Mouse (Mus musculus): Measurements from ENCODE around the gene Kptn. TPM values are rescaled to one million over a fixed set of nuclear protein-coding genes. Genes with fewer than 3 reads are reported as not detected.
A peak's percentile ranks its signal among the peaks of the same experiment; 100 is the strongest.

Gene Kptn
- polyA plus RNA-seq, 1 experiment from 2014 or later, result 28.1 TPM

GRCm38 (mm10) chr7:16108886-16109542, 10.7 kb upstream of the Kptn start:
- H3K9ac ChIP-seq (ENCODE audit: low read length), result no peak overlapping the region
- no peak overlapping the region for H3K27ac ChIP-seq (ENCODE audit: low read depth)

GRCm38 (mm10) chr7:16110158-16110557, 9.5 kb upstream of the Kptn start:
- WGBS, result 92% methylated on average over 8 of the region's 8 CpGs
- Histone ChIP-seq H3K27ac (ENCODE audit: low read depth) (no peak overlapping the region), H3K36me3 (ENCODE audit: control insufficient read depth, insufficient read depth, low read length) (peaks cover 84% of the 10 kb centered on the region), H3K27me3 (replicated peaks; ENCODE audit: control insufficient read depth, insufficient read depth, low read length) (no peaks in the 10 kb centered on the region), H3K4me3 (ENCODE audit: low read depth, low read length) (no peak overlapping the region), H3K4me2 (ENCODE audit: low read length) (no peak overlapping the region), H3K9me3 (ENCODE audit: control insufficient read depth, low read length) (no peaks in the 10 kb centered on the region), H3K9ac (ENCODE audit: low read length) (no peak overlapping the region), H3K4me1 (replicated peaks; ENCODE audit: control insufficient read depth, insufficient read depth, low read length) (no peaks in the 10 kb centered on the region)
- DNase-seq (ENCODE audit: low spot score), result no peak
- ATAC-seq (replicated peaks; ENCODE audit: low FRiP score, low TSS enrichment, low read depth), result no peak

More at GRCm38 (mm10) chr7:16108886-16109542, 10.7 kb upstream of the Kptn start:
- H3K9me3 ChIP-seq (ENCODE audit: control insufficient read depth, low read length), result no peaks in the 10 kb centered on the region
- 93% methylated on average over 9 of the region's 9 CpGs for WGBS
- DNase-seq (ENCODE audit: low spot score) (no peak), ATAC-seq (replicated peaks; ENCODE audit: low FRiP score, low TSS enrichment, low read depth) (no peak)
- H3K27me3 ChIP-seq (replicated peaks; ENCODE audit: control insufficient read depth, insufficient read depth, low read length), result no peaks in the 10 kb centered on the region
- H3K4me3 ChIP-seq (ENCODE audit: low read depth, low read length), result no peak overlapping the region
- no peak overlapping the region for H3K4me2 ChIP-seq (ENCODE audit: low read length)
- no peaks in the 10 kb centered on the region for H3K4me1 ChIP-seq (replicated peaks; ENCODE audit: control insufficient read depth, insufficient read depth, low read length)
- peaks cover 84% of the 10 kb centered on the region for H3K36me3 ChIP-seq (ENCODE audit: control insufficient read depth, insufficient read depth, low read length)

- Histone ChIP-seq H3K4me2 (ENCODE audit: low read length) (no peak overlapping the region), H3K36me3 (ENCODE audit: control insufficient read depth, insufficient read depth, low read length) (peaks cover 95% of the 10 kb centered on the region), H3K4me3 (ENCODE audit: low read depth, low read length) (no peak overlapping the region), H3K4me1 (replicated peaks; ENCODE audit: control insufficient read depth, insufficient read depth, low read length) (no peaks in the 10 kb centered on the region), H3K9ac (ENCODE audit: low read length) (no peak overlapping the region), H3K27me3 (replicated peaks; ENCODE audit: control insufficient read depth, insufficient read depth, low read length) (no peaks in the 10 kb centered on the region), H3K9me3 (ENCODE audit: control insufficient read depth, low read length) (no peaks in the 10 kb centered on the region), H3K27ac (ENCODE audit: low read depth) (no peak overlapping the region)
- 86% methylated on average over 7 of the region's 7 CpGs for WGBS
- ATAC-seq (replicated peaks; ENCODE audit: low FRiP score, low TSS enrichment, low read depth) (no peak), DNase-seq (ENCODE audit: low spot score) (no peak)
Measured at GRCm38 (mm10) chr7:16111284-16112090, 8.2 kb upstream of the Kptn start.

GRCm38 (mm10) chr7:16116418-16116817, 3.3 kb upstream of the Kptn start:
- Histone ChIP-seq H3K4me2 (ENCODE audit: low read length) (no peak overlapping the region), H3K4me1 (replicated peaks; ENCODE audit: control insufficient read depth, insufficient read depth, low read length) (peaks cover 4% of the 10 kb centered on the region), H3K4me3 (ENCODE audit: low read depth, low read length) (no peak overlapping the region), H3K36me3 (ENCODE audit: control insufficient read depth, insufficient read depth, low read length) (peaks cover 66% of the 10 kb centered on the region), H3K9ac (ENCODE audit: low read length) (no peak overlapping the region), H3K27me3 (replicated peaks; ENCODE audit: control insufficient read depth, insufficient read depth, low read length) (no peaks in the 10 kb centered on the region), H3K27ac (ENCODE audit: low read depth) (no peak overlapping the region), H3K9me3 (ENCODE audit: control insufficient read depth, low read length) (no peaks in the 10 kb centered on the region)
- DNase-seq (ENCODE audit: low spot score) (no peak), ATAC-seq (replicated peaks; ENCODE audit: low FRiP score, low TSS enrichment, low read depth) (no peak)
- WGBS, result 93% methylated on average over 7 of the region's 7 CpGs

- Histone ChIP-seq H3K27ac (ENCODE audit: low read depth) (no peak overlapping the region), H3K4me2 (ENCODE audit: low read length) (no peak overlapping the region), H3K36me3 (ENCODE audit: control insufficient read depth, insufficient read depth, low read length) (peaks cover 59% of the 10 kb centered on the region), H3K27me3 (replicated peaks; ENCODE audit: control insufficient read depth, insufficient read depth, low read length) (no peaks in the 10 kb centered on the region), H3K9me3 (ENCODE audit: control insufficient read depth, low read length) (no peaks in the 10 kb centered on the region), H3K4me1 (replicated peaks; ENCODE audit: control insufficient read depth, insufficient read depth, low read length) (peaks cover 4% of the 10 kb centered on the region), H3K4me3 (ENCODE audit: low read depth, low read length) (no peak overlapping the region), H3K9ac (ENCODE audit: low read length) (no peak overlapping the region)
- ATAC-seq (replicated peaks; ENCODE audit: low FRiP score, low TSS enrichment, low read depth) (no peak), DNase-seq (ENCODE audit: low spot score) (no peak)
- WGBS, result 86% methylated on average over 3 of the region's 3 CpGs
Measured at GRCm38 (mm10) chr7:16117100-16117499, 2.6 kb upstream of the Kptn start.

GRCm38 (mm10) chr7:16120262-16120600, 536 bp downstream of the Kptn start:
- ATAC-seq (replicated peaks; ENCODE audit: low FRiP score, low TSS enrichment, low read depth) (0 out of 2 replicates have a peak, but pooled peaks have one; percentile 41), DNase-seq (ENCODE audit: low spot score) (no peak)
- Histone ChIP-seq H3K4me2 (ENCODE audit: low read length) (peak overlapping the region; percentile 57), H3K27me3 (replicated peaks; ENCODE audit: control insufficient read depth, insufficient read depth, low read length) (no peaks in the 10 kb centered on the region), H3K9ac (ENCODE audit: low read length) (peak overlapping the region; percentile 74), H3K4me3 (ENCODE audit: low read depth, low read length) (peak overlapping the region; percentile 88), H3K4me1 (replicated peaks; ENCODE audit: control insufficient read depth, insufficient read depth, low read length) (peaks cover 4% of the 10 kb centered on the region), H3K27ac (ENCODE audit: low read depth) (0 out of 2 replicates have a peak overlapping the region, but pooled peaks have one; percentile 85), H3K36me3 (ENCODE audit: control insufficient read depth, insufficient read depth, low read length) (peaks cover 39% of the 10 kb centered on the region), H3K9me3 (ENCODE audit: control insufficient read depth, low read length) (no peaks in the 10 kb centered on the region)
- WGBS, result 36% methylated on average over 9 of the region's 9 CpGs

- 77% methylated on average over 9 of the region's 9 CpGs for WGBS
- Histone ChIP-seq H3K4me3 (ENCODE audit: low read depth, low read length) (no peak overlapping the region), H3K9ac (ENCODE audit: low read length) (no peak overlapping the region), H3K9me3 (ENCODE audit: control insufficient read depth, low read length) (no peaks in the 10 kb centered on the region), H3K27me3 (replicated peaks; ENCODE audit: control insufficient read depth, insufficient read depth, low read length) (no peaks in the 10 kb centered on the region), H3K4me1 (replicated peaks; ENCODE audit: control insufficient read depth, insufficient read depth, low read length) (peaks cover 13% of the 10 kb centered on the region), H3K27ac (ENCODE audit: low read depth) (no peak overlapping the region), H3K4me2 (ENCODE audit: low read length) (no peak overlapping the region), H3K36me3 (ENCODE audit: control insufficient read depth, insufficient read depth, low read length) (peaks cover 28% of the 10 kb centered on the region; the same call in 1 of the 2 replicates)
- no peak for ATAC-seq (replicated peaks; ENCODE audit: low FRiP score, low TSS enrichment, low read depth)
- no peak for DNase-seq (ENCODE audit: low spot score)
Measured at GRCm38 (mm10) chr7:16125829-16126228, 6.1 kb downstream of the Kptn start.

- no peak for DNase-seq (ENCODE audit: low spot score)
Measured at GRCm38 (mm10) chr7:16128344-16128743, 8.6 kb downstream of the Kptn start.

More at GRCm38 (mm10) chr7:16128344-16128743, 8.6 kb downstream of the Kptn start:
- Histone ChIP-seq H3K9ac (ENCODE audit: low read length) (no peak overlapping the region), H3K27me3 (replicated peaks; ENCODE audit: control insufficient read depth, insufficient read depth, low read length) (no peaks in the 10 kb centered on the region), H3K4me3 (ENCODE audit: low read depth, low read length) (no peak overlapping the region), H3K27ac (ENCODE audit: low read depth) (no peak overlapping the region), H3K9me3 (ENCODE audit: control insufficient read depth, low read length) (no peaks in the 10 kb centered on the region), H3K36me3 (ENCODE audit: control insufficient read depth, insufficient read depth, low read length) (peaks cover 25% of the 10 kb centered on the region; the same call in 1 of the 2 replicates), H3K4me2 (ENCODE audit: low read length) (no peak overlapping the region), H3K4me1 (replicated peaks; ENCODE audit: control insufficient read depth, insufficient read depth, low read length) (peaks cover 28% of the 10 kb centered on the region)
- ATAC-seq (replicated peaks; ENCODE audit: low FRiP score, low TSS enrichment, low read depth), result no peak
- 87% methylated on average over 6 of the region's 6 CpGs for WGBS
